Mouse (Mus musculus): Measurements from ENCODE around the gene Cyb5r4.

GRCm38 (mm10) chr9:87079511-87079910 is 57.7 kb downstream of the Cyb5r4 start:
- TF ChIP-seq CTCF (IDR thresholded peaks at IDR 0.05; ENCODE audit: borderline replicate concordance, insufficient read depth, low read length) (no peak), POLR2A (IDR thresholded peaks at IDR 0.05; ENCODE audit: low read depth, low read length) (no peak)
